Mouse (Mus musculus) thymus, postnatal 36 days (tissue): ENCODE results near the gene Slc39a11.
"Not testable (repeated sequence)": the region's sequence is repeated elsewhere in the genome, so short reads cannot be mapped to it uniquely, and the experiment has no call there.

Source experiments
- DNase-seq, 2 experiments: peaks; one replicate each; pipeline ENCODE4 v3.0.0; 2022; ENCODE audit warnings: mixed read lengths in 2 of 2

Slc39a11 gene

GRCm38 (mm10) chr11:113583879-113584661 lies 65.8 kb downstream of the Slc39a11 start:
- no peak for DNase-seq

- DNase-seq: no peak
These were observed 72.7 kb downstream of the Slc39a11 start for GRCm38 (mm10) chr11:113577221-113577620.

- no peak for DNase-seq
These were observed 77.2 kb downstream of the Slc39a11 start for GRCm38 (mm10) chr11:113572641-113573040.

GRCm38 (mm10) chr11:113571616-113572015 lies 78.3 kb downstream of the Slc39a11 start:
- DNase-seq: no peak

GRCm38 (mm10) chr11:113568999-113569398 lies 80.9 kb downstream of the Slc39a11 start:
- no peak for DNase-seq

- not testable (repeated sequence) for DNase-seq
These were observed 82.0 kb downstream of the Slc39a11 start for GRCm38 (mm10) chr11:113567926-113568325.

- peak; percentile 85 to 89 for DNase-seq
These were observed 84.6 kb downstream of the Slc39a11 start for GRCm38 (mm10) chr11:113565006-113565995.

GRCm38 (mm10) chr11:113562326-113562725 lies 87.6 kb downstream of the Slc39a11 start:
- DNase-seq: no peak

- no peak for DNase-seq
These were observed 89.7 kb downstream of the Slc39a11 start for GRCm38 (mm10) chr11:113560150-113560549.

GRCm38 (mm10) chr11:113558505-113558904 lies 91.4 kb downstream of the Slc39a11 start:
- no peak for DNase-seq

GRCm38 (mm10) chr11:113556142-113556541 lies 93.7 kb downstream of the Slc39a11 start:
- DNase-seq: peak; percentile 37 to 54

- no peak for DNase-seq
These were observed 95.0 kb downstream of the Slc39a11 start for GRCm38 (mm10) chr11:113554701-113555360.

GRCm38 (mm10) chr11:113554194-113554593 lies 95.7 kb downstream of the Slc39a11 start:
- DNase-seq: no peak

GRCm38 (mm10) chr11:113553605-113554004 lies 96.3 kb downstream of the Slc39a11 start:
- no peak for DNase-seq

- DNase-seq: no peak
These were observed 97.3 kb downstream of the Slc39a11 start for GRCm38 (mm10) chr11:113552539-113552938.

GRCm38 (mm10) chr11:113546217-113546877 lies 103.5 kb downstream of the Slc39a11 start:
- no peak for DNase-seq

- DNase-seq: no peak
These were observed 105.8 kb downstream of the Slc39a11 start for GRCm38 (mm10) chr11:113544017-113544640.

GRCm38 (mm10) chr11:113541073-113541472 lies 108.8 kb downstream of the Slc39a11 start:
- DNase-seq: no peak

- DNase-seq: no peak
These were observed 110.2 kb downstream of the Slc39a11 start for GRCm38 (mm10) chr11:113539502-113540209.

- no peak for DNase-seq
These were observed 110.8 kb downstream of the Slc39a11 start for GRCm38 (mm10) chr11:113539079-113539478.

- no peak for DNase-seq
These were observed 111.4 kb downstream of the Slc39a11 start for GRCm38 (mm10) chr11:113538406-113538917.
